In genomic region chr13:83552051-83552450, GRCm38 (mm10) we compare ENCODE assay signal across 20 mouse cellular contexts.
"Had no signal": no experiment of that assay in that cellular context is flagged by ENCODE, and none has a peak within 500 bp of the region (broad histone marks: within the 10 kb centered on the region; RNA-seq: fewer than 3 reads in every experiment).

No protein-coding gene starts in this region.

- H3K27ac ChIP-seq: limb, embryonic 10.5 days; limb, embryonic 13.5 days; macrophage; midbrain, embryonic 12.5 days; midbrain, embryonic 15.5 days; neural tube, embryonic 12.5 days; neural tube, embryonic 15.5 days; stomach, embryonic 15.5 days had no signal

- H3K4me1 ChIP-seq: limb, embryonic 10.5 days; limb, embryonic 13.5 days; midbrain, embryonic 12.5 days; midbrain, embryonic 15.5 days; neural tube, embryonic 12.5 days; neural tube, embryonic 15.5 days; stomach, embryonic 15.5 days had no signal

- H3K4me2 ChIP-seq: limb, embryonic 13.5 days; lung, embryonic 14.5 days; midbrain, embryonic 12.5 days; midbrain, embryonic 15.5 days; neural tube, embryonic 12.5 days; neural tube, embryonic 15.5 days; stomach, embryonic 15.5 days had no signal

- H3K4me3 ChIP-seq: limb, embryonic 10.5 days; limb, embryonic 13.5 days; megakaryocyte, embryonic 14.5 days; midbrain, embryonic 12.5 days; midbrain, embryonic 15.5 days; neural tube, embryonic 12.5 days; neural tube, embryonic 15.5 days; stomach, embryonic 15.5 days had no signal

- H3K9me3 ChIP-seq: limb, embryonic 10.5 days; limb, embryonic 13.5 days; megakaryocyte, embryonic 14.5 days; midbrain, embryonic 12.5 days; midbrain, embryonic 15.5 days; neural tube, embryonic 12.5 days; neural tube, embryonic 15.5 days; stomach, embryonic 15.5 days had no signal

- ATAC-seq: intestine, embryonic 16.5 days; lung, postnatal 0 days; midbrain, embryonic 15.5 days had no signal

- H3K36me3 ChIP-seq: limb, embryonic 10.5 days; limb, embryonic 13.5 days; midbrain, embryonic 12.5 days; midbrain, embryonic 15.5 days; neural tube, embryonic 12.5 days; neural tube, embryonic 15.5 days; stomach, embryonic 15.5 days had no signal

- H3K9ac ChIP-seq: limb, embryonic 13.5 days; lung, embryonic 14.5 days; midbrain, embryonic 12.5 days; midbrain, embryonic 15.5 days; neural tube, embryonic 12.5 days; neural tube, embryonic 15.5 days; stomach, embryonic 15.5 days had no signal

- H3K27me3 ChIP-seq: limb, embryonic 13.5 days; megakaryocyte, embryonic 14.5 days; midbrain, embryonic 12.5 days; midbrain, embryonic 15.5 days; neural tube, embryonic 12.5 days; neural tube, embryonic 15.5 days; stomach, embryonic 15.5 days had no signal

- DNase-seq: kidney, adult 18-20 months; kidney, adult 9 months; kidney, postnatal 14 days; kidney, postnatal 4 days; lung, embryonic 14.5 days; retina, postnatal 1 day; right cerebral cortex, postnatal 25 days; spleen, adult 18-20 months; thymus, postnatal 25 days had no signal
